Mouse (Mus musculus) mature B cell (primary cell): ENCODE results near the gene Cfdp1.

Experiments used
- in situ Hi-C: fragments of 300-500 bp; cut with MboI; formaldehyde crosslinking; loops from 2 replicates; pipeline ENCODE4 v1.14.3; 2019

Gene Cfdp1

DNA sequence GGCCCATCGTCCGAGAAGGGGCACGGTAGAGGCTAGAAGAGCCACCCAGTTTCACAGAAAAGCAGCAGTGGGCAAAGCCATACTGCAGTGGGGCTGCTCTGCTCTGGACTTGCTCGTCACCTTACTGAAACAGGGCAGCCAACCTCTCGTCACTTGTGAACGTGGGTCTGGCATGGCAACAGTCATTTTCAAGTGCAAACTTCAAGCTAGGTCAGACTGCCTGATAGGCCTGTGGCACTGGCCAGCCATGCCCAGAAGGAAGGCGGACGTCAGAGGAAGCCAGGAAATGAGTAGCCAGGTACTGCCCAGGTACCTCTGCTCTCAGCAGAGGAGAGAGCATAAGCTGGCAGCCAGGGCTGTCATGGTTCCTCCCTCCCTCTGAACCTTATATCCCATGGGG is 113.1 kb downstream of the Cfdp1 start:
- in situ Hi-C loops, result no loop called here

- in situ Hi-C loops, result no loop called here
These were observed 113.8 kb downstream of the Cfdp1 start for GRCm38 (mm10) chr8:111740301-111740711.

DNA sequence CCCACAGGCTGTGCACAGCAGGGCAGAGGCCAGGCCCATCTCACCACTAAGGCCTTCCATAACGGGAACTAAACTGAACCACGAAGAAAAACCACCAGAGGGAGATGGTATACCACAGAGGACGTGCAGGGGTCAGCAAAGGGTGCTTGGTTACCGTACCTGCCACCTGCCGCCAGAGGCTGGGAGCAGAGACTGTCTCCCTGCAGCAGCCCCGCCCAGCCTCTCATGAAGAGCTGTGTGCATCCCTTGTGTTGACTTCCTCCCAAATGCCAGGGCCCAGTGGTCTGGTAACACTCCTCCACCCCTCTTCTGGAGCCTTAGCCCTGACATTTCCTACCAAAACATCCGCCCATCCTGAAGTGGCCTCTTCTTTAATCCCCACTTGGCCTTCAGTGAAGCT is 114.5 kb downstream of the Cfdp1 start:
- in situ Hi-C loops, result no loop called here

- in situ Hi-C loops, result no loop called here
These were observed 115.2 kb downstream of the Cfdp1 start for GRCm38 (mm10) chr8:111738867-111739266.

DNA sequence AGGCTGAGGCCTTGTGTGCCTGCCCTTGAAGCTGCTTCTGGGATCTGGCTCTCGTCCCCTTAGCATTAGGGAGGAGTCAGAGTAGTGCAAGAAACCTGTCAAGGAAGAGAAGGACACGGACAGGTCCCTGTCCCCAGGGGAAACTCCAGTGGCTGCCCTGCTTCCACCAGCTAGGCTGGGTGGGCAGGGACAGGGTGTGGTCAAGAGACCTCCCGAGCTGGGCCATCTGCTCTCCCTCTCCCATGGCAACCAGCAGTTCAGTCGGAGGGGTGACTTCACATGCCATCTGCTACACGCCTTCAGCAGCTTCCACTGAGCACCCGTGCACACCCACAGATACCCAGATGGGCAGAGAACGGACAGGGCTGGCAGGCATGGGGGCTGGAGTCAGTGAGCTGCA is 117.8 kb downstream of the Cfdp1 start:
- in situ Hi-C loops, result no loop called here

DNA sequence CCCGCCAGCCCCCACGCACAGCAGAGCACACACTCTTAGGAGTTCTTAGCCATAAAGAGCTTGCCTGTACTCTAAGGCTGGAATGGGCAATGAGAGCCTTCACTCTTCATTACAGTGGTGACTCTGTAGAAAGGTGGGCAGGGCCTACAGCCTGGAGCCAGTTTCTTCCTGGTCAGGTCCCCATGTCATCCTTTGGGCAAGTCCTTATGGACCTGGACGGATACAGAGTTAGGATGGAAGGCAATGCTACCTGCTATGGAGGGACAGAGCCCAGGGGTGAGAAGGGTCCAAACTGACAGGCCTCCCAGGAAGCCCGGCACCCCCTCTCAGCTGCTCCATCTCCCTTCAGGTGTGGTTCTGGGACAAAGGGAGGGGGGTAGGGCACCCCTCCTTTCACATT is 118.3 kb downstream of the Cfdp1 start:
- in situ Hi-C loops, result no loop called here

GRCm38 (mm10) chr8:111735335-111735761 is 118.7 kb downstream of the Cfdp1 start:
- in situ Hi-C loops, result no loop called here

DNA sequence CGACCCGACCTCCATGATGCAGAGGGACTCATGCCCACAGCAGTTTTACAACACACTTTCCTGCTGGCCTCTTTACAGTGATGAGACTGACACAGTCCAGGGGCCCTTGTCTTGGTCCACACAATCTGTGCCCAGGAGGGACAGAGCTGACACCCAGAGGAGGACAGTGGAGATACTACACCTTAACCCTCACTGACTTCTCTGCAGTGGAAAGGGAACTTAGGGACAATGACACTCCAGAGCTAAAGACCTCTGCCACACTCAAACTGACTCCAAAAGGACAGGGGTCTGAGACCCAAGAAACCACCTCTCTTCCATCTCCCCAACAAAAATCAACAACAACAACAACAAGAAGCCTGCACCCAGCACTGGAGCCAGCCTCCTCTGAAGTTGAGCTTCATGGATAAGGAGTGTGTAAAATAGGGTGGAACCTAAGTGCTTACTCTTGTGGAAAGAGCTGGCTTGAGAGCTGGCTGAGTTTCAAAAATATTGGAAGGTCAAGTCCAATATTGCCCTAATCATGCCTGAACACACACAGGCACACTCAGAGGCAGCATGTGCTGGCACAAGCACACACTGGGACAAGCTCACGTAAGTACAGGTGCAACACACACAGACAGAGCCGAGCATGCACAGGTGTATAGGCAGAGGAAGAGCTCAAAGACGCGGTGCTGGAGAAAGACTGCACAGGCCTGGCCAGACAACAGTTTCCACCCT is 119.7 kb downstream of the Cfdp1 start:
- in situ Hi-C loops, result no loop called here

GRCm38 (mm10) chr8:111733581-111734243 is 120.4 kb downstream of the Cfdp1 start:
- in situ Hi-C loops, result no loop called here

GRCm38 (mm10) chr8:111732406-111733085 is 121.5 kb downstream of the Cfdp1 start:
- in situ Hi-C loops, result no loop called here

- in situ Hi-C loops, result no loop called here
These were observed 122.1 kb downstream of the Cfdp1 start for GRCm38 (mm10) chr8:111732004-111732403.

DNA sequence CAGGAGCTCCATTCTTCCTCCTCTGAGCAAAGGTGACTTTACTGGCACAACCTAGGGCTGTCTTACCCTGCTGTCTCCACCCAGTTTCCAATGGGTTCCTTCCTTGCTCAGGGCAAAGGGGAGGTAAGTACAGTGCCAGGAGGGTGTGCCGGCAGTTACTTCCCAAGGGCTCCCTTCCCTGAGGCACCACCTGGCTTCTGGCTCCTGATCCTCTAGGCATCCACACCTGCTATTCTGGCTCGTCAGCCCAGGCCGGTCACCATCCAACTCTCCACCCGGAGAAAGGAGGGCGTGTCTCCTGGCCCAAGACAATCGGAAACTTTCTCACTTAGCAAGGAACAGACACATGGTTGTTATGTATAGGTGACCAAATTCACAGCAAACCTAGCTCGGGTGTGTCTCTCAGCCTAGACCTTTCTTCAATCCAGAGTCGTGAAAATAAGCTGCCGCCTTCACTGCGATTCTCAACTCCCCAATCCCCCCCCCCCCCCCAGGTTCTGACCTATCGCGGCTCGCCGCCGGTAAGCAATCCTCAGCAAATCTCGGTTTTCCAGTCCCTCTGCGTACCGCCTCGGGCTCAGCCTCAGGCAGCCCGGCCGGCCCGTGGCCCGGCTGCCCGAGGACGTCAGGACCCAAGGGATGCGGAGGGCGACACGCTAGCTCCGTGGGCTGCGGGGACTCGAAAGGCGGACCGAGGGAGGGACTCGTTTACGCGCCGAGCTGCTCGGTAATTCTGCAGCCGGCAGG is 122.7 kb downstream of the Cfdp1 start:
- in situ Hi-C loops, result no loop called here

DNA sequence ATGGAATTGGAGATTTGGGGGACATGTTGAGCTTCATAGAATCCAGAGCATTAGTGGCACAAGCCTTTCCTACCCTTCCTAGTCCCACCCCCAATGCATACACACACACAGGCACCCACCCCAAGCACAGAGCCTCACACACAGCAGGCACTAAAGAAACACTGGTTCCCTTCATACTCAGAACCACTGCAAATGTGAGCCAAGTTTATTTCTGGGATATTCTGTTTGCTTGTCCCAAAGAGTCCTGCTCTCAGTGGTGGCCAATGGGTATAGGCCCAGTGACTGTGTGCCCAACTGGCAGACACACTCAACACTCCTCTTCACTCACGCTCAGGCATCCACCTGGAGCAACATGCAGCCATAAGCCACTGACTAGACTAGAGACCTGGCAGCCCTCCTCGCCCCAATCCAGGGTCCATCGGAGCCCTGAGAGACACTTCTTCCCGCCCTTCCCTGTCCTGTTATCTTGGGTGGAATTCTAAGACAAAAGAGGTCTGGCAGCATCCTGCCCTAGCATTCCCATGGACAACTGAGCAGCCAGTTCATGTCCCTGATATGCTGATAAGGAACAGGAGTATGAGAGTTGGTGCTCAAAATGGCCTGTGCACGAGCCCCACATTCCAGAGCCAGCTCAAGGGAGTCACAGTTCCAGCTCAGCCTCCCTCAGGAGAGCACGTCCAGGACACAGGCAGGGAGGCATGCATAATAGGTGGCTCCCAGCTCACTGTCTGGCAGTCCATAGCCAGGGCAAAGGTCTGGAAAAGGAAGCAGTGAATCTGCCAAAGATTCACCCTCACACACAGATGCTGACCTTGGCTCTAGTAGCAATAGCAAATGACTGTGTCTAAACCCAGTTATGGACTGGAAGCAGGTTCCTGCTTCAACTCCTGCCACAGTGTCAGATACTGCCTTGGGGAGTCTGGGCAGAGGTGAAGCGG is 124.6 kb downstream of the Cfdp1 start:
- in situ Hi-C loops, result no loop called here

GRCm38 (mm10) chr8:111728481-111728880 is 125.6 kb downstream of the Cfdp1 start:
- in situ Hi-C loops, result no loop called here

GRCm38 (mm10) chr8:111727553-111727952 is 126.5 kb downstream of the Cfdp1 start:
- in situ Hi-C loops, result no loop called here

- in situ Hi-C loops, result no loop called here
These were observed 127.8 kb downstream of the Cfdp1 start for GRCm38 (mm10) chr8:111726102-111726900.

GRCm38 (mm10) chr8:111725341-111725740 is 128.8 kb downstream of the Cfdp1 start:
- in situ Hi-C loops, result no loop called here

DNA sequence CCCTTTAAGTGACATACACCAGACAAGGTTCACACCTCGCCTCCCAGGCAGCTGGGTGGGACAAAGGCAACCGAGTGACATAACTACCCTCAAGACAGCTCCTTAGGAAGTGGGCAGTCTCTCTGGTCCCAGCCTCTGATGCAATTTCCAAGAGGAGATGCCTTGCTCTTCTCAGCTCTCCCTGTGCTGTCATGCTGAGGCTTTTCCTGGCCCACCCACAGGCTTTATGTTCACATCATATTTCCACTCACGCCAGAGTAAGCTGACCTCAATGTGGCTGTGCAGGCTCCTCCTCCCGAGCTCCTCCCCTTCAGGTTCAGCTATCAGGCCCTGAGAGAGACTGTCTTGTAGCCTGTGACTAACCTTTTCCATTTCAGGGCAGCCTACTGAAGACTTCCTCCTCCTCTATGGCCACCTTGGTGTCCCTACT is 134.0 kb downstream of the Cfdp1 start:
- in situ Hi-C loops, result no loop called here

DNA sequence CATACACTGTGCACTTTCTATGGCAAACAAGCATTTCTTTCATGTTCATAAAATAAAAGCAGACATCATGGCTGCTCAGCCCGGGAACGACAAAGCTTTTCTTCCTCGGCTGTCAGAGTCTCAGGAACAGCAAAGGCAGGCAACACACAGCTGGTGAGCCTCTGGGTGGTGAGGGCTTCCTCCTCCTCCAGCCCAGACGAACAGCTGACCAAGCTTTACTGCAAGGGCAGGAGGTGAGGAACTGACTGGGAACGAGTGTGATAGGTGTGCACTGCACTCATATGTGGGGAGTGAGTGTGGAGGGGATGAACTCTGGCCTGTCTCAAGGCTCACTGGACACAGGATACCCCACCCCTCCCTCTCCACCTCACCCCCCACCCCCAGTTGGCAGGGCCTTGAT is 135.2 kb downstream of the Cfdp1 start:
- in situ Hi-C loops, result no loop called here
